Mouse (Mus musculus): ENCODE measurements around the gene Sp100. TPM values are rescaled to one million over a fixed set of nuclear protein-coding genes. Genes with fewer than 3 reads are reported as not detected.

The Sp100 gene
- total RNA-seq, 1 experiment from 2014 or later: 116 TPM

- ATAC-seq (replicated peaks; ENCODE audit: low read depth, poor library complexity, severe bottlenecking): no peak
Measured at GRCm38 (mm10) chr1:85695646-85696045, 45.9 kb downstream of the Sp100 start.

GRCm38 (mm10) chr1:85697721-85698493 is 48.1 kb downstream of the Sp100 start:
- peak; percentile 78 for ATAC-seq (replicated peaks; ENCODE audit: low read depth, poor library complexity, severe bottlenecking)

GRCm38 (mm10) chr1:85702531-85702930 is 52.7 kb downstream of the Sp100 start:
- ATAC-seq (replicated peaks; ENCODE audit: low read depth, poor library complexity, severe bottlenecking): no peak

- ATAC-seq (replicated peaks; ENCODE audit: low read depth, poor library complexity, severe bottlenecking): peak; percentile 95
Measured at GRCm38 (mm10) chr1:85703245-85704186, 53.7 kb downstream of the Sp100 start.

GRCm38 (mm10) chr1:85705552-85705951 is 55.8 kb downstream of the Sp100 start:
- no peak for ATAC-seq (replicated peaks; ENCODE audit: low read depth, poor library complexity, severe bottlenecking)

- ATAC-seq (replicated peaks; ENCODE audit: low read depth, poor library complexity, severe bottlenecking): no peak
Measured at GRCm38 (mm10) chr1:85706754-85707153, 57.0 kb downstream of the Sp100 start.

- ATAC-seq (replicated peaks; ENCODE audit: low read depth, poor library complexity, severe bottlenecking): no peak
Measured at GRCm38 (mm10) chr1:85714501-85714900, 64.7 kb downstream of the Sp100 start.

- ATAC-seq (replicated peaks; ENCODE audit: low read depth, poor library complexity, severe bottlenecking): no peak
Measured at GRCm38 (mm10) chr1:85716447-85717027, 66.7 kb downstream of the Sp100 start.

GRCm38 (mm10) chr1:85719049-85719448 is 69.3 kb downstream of the Sp100 start:
- no peak for ATAC-seq (replicated peaks; ENCODE audit: low read depth, poor library complexity, severe bottlenecking)

GRCm38 (mm10) chr1:85720220-85720893 is 70.6 kb downstream of the Sp100 start:
- ATAC-seq (replicated peaks; ENCODE audit: low read depth, poor library complexity, severe bottlenecking): no peak

- no peak for ATAC-seq (replicated peaks; ENCODE audit: low read depth, poor library complexity, severe bottlenecking)
Measured at GRCm38 (mm10) chr1:85730471-85730870, 80.7 kb downstream of the Sp100 start.

- ATAC-seq (replicated peaks; ENCODE audit: low read depth, poor library complexity, severe bottlenecking): peak; percentile 46
Measured at GRCm38 (mm10) chr1:85732581-85732980, 82.8 kb downstream of the Sp100 start.

- no peak for ATAC-seq (replicated peaks; ENCODE audit: low read depth, poor library complexity, severe bottlenecking)
Measured at GRCm38 (mm10) chr1:85734511-85734910, 84.7 kb downstream of the Sp100 start.

- ATAC-seq (replicated peaks; ENCODE audit: low read depth, poor library complexity, severe bottlenecking): peak; percentile 75
Measured at GRCm38 (mm10) chr1:85735463-85736123, 85.8 kb downstream of the Sp100 start.

- peak; percentile 60 for ATAC-seq (replicated peaks; ENCODE audit: low read depth, poor library complexity, severe bottlenecking)
Measured at GRCm38 (mm10) chr1:85736355-85737184, 86.8 kb downstream of the Sp100 start.

- no peak for ATAC-seq (replicated peaks; ENCODE audit: low read depth, poor library complexity, severe bottlenecking)
Measured at GRCm38 (mm10) chr1:85739000-85739399, 89.2 kb downstream of the Sp100 start.

- ATAC-seq (replicated peaks; ENCODE audit: low read depth, poor library complexity, severe bottlenecking): no peak
Measured at GRCm38 (mm10) chr1:85739819-85740218, 90.0 kb downstream of the Sp100 start.

- no peak for ATAC-seq (replicated peaks; ENCODE audit: low read depth, poor library complexity, severe bottlenecking)
Measured at GRCm38 (mm10) chr1:85740923-85741322, 91.1 kb downstream of the Sp100 start.

- ATAC-seq (replicated peaks; ENCODE audit: low read depth, poor library complexity, severe bottlenecking): no peak
Measured at GRCm38 (mm10) chr1:85742333-85742732, 92.5 kb downstream of the Sp100 start.

Data from common myeloid progenitor, adult 5-6 weeks (primary cell).